Mouse (Mus musculus) adrenal gland, adult 18-20 months (tissue): ENCODE data around the gene Zic2. TPM values are rescaled to one million over a fixed set of nuclear protein-coding genes. Genes with fewer than 3 reads are reported as not detected.
"Not testable (repeated sequence)": the region's sequence is repeated elsewhere in the genome, so short reads cannot be mapped to it uniquely, and the experiment has no call there.

ENCODE experiments used
- DNase-seq, 2 experiments: peaks; one replicate each; pipeline ENCODE4 v3.0.0; 2021 to 2022; ENCODE audit warnings: low spot score in 2 of 2
- long read RNA-seq, 2 experiments: library from polyadenylated mRNA; stranded (forward); transcript quantifications; one replicate each; pipeline ENCODE4 v2.0.0; 2021
- total RNA-seq, 2 experiments: library from RNA; stranded (reverse); gene quantifications; 1 replicate in 1 of 2; 2 replicates in 1 of 2; pipeline ENCODE4 v1.2.3; 2021

The Zic2 gene
- not detected for total RNA-seq
- long read RNA-seq, experiment 1 = 0 reads
- long read RNA-seq, experiment 2 = 0 reads

DNA sequence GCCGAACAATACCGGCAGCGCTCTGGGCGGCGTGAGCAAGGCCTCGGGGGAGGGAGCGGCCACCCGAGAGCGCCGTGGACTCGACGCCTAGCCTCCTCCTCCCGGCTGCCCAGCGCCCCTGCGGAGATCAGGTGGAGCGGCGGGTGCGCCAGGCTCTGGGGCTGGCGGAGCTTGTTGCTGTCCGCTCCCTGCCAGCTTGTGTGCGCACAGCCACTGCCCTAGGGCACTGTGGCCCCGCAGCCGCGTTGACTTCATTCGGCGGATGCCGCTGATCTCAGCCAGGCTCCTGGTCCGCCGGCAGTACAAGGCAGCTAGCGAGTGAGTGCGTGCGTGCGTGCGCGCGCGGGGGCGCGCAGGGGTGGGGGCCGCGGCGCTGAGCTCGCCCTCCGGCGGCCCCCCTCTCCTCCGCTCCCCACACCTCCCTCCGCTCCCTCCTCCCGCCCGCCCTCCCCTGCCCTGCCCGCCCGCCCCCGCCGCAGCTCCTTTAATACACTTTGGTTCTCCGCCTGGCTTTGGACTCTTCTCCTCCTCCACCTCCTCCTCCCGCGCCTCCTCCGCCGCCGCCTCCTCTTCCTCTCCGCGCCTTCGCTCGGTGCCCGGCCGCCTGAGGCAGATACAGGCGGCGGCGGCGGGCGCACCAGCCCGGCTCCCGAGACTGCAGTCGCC lies at the start of gene Zic2:
Gene Zic2, plus strand, starts transcription at position 545 of the 666 bp plus-strand sequence.
- DNase-seq = peak in 1 of 2 experiments; percentile 29

- DNase-seq = no peak
These were observed 48.6 kb upstream of the Zic2 start for GRCm38 (mm10) chr14:122426529-122427203.

- no peak for DNase-seq
These were observed 48.1 kb upstream of the Zic2 start for GRCm38 (mm10) chr14:122427204-122427560.

DNA sequence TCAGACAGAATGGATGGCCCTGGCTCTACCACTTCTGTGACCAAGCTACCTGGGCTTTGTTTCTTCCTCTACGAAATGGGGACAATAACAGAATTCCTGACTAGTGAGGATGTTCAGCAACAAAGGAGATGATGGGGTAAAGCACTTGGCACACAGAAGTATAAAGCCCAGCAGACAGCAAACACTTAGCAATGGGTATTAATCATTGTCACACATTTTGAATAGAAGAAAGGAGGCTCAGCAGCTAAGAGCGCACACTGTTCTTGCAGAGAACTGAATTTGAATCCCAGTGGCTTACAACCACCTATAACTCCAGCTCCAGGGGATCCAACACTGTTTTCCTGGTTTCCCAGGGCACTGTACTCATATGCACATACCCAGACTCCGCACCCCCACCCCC lies 47.6 kb upstream of the Zic2 start:
- no peak for DNase-seq

- no peak for DNase-seq
These were observed 42.7 kb upstream of the Zic2 start for GRCm38 (mm10) chr14:122432558-122432957.

GRCm38 (mm10) chr14:122434039-122434438 lies 41.2 kb upstream of the Zic2 start:
- DNase-seq = no peak

DNA sequence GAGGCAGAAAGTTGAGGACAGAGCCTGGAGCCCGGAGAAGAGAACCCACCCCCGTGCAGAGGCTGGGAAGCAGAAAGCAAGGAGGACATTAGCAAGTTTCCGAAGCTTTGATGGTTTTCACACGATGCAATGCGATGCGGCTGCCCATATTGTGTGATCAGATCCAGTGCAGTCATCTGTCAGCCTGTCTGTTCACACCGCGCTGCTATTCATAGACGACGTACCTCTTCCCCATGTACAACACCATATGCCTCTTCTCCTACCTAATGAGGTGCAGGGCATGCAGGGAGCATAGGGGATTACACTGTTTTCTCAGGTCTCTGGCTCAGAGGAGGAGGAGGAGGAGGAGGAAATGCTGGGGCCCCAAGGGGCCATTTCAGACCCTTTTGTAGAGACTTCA lies 38.4 kb upstream of the Zic2 start:
- no peak for DNase-seq

DNA sequence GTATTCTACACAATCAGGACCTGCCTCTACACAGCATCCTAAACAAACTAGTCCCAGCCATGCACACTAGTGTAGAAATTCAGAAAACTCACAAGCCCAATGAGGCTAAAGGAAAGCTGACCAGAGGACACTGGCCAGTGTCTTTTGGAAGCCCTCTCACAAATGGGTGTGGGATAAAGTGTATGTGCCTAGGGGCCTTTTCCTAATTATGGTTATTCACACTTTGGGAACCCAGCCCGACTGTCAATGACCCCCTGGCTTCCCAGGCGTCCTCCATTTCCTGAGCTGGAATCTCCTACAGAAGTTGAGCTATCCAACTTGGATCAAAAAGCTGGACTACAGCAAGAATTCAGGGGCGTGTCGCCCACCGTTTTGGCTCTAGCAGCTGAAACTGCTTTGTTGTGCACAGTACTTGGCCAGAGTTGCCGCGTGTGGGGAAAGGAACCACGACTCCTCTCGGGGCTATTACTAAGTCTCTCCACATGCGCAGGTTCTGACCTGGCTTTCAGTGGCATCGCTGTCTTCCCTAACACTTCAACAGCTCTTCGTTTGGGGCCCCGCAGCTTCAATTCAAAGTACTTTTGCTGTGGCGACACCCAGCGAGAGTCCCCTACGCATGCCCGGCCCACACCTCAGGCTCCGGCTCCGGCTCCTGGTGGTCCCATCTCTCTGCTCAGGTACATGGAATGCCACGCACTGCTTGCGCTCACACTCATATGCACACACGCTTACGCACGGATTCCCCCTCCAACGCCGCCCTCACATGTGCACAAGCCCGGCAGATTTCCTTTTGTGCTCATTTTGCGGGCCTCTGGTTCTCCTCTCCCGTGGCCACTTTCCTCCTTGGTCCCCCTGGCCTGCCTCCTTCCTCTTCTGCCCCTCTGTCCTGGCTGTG lies 25.4 kb upstream of the Zic2 start:
- DNase-seq = no peak

DNA sequence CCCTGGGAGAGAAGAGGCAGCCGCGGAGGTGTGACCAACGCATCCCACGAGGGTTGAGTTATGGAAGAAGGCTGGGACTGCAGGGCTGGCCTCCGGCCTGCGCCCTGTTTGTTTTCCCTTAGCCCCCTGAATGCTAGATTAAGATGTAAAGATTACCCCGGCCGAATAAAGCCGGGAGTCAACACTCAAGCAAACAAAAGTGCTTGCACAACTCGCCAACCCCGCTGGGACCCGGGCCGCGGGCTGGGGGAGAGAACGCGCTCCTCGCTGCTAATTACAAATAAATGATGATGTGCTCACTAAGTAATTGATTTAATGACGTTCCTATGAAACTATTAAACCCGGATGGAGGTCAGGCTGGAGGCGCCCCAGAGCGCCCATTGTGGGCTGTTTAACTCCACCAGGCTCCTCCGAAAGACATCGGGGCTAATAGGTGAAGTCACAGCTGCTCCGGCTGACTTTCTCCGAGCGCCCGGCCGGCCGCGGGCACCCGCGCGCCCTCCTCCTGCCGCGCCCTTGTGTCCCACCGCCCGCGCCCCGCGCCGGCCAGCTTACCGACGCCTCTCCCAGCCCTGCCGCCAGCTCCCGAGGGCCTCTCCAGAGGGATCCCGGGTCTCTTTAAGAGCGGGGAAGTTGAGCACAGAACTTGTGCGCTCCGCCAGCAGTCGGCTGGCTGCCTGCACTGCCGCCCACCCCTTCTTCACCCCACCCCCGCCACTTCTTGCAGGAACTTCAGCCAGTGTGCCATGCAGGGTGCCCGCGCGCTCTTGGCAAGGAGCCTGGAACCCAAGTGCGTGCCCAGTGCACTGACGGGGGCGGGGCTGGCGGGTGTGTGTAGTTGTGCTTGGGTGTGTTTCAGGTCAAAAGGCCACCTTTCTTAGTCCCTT lies 24.5 kb upstream of the Zic2 start, which contains the start of gene Gm5089:
Gene Gm5089, minus strand, starts transcription at position 620 of the 887 bp plus-strand sequence.
- DNase-seq = no peak

GRCm38 (mm10) chr14:122451551-122452145 lies 23.6 kb upstream of the Zic2 start:
- no peak for DNase-seq

DNA sequence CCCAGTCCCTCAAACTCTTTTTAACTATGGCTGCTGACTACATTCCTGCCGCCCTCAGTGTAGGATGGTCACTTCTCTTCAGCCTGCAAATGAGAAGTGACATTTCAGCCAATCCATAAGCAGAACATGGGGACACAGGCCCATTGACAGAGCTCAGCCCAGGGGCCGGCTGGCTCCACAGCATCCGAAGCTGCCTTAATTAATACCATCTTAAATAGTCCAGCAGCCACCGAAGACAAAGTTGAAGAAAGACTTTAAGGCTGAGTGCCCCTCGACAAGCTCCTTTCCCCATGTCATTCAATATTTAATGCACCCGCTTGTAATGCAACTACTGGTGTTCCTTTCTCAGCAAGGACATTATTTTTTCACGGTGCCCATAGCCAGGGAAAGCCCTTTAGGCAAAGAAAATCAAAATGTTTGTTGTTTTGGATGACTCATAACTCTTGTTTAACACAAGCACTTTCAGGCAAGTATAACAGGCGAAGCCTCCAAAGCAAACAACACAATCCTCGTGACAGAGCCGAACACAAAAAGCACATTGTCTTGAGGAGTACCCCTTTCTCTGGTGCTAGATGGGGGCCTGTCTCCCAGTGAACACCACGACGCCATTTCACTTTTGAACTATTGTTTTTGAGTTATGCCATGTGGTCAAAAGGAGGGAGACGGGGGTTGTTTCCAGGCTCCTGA lies 22.4 kb upstream of the Zic2 start:
- DNase-seq = no peak

- DNase-seq = no peak
These were observed 21.7 kb upstream of the Zic2 start for GRCm38 (mm10) chr14:122453388-122453995.

DNA sequence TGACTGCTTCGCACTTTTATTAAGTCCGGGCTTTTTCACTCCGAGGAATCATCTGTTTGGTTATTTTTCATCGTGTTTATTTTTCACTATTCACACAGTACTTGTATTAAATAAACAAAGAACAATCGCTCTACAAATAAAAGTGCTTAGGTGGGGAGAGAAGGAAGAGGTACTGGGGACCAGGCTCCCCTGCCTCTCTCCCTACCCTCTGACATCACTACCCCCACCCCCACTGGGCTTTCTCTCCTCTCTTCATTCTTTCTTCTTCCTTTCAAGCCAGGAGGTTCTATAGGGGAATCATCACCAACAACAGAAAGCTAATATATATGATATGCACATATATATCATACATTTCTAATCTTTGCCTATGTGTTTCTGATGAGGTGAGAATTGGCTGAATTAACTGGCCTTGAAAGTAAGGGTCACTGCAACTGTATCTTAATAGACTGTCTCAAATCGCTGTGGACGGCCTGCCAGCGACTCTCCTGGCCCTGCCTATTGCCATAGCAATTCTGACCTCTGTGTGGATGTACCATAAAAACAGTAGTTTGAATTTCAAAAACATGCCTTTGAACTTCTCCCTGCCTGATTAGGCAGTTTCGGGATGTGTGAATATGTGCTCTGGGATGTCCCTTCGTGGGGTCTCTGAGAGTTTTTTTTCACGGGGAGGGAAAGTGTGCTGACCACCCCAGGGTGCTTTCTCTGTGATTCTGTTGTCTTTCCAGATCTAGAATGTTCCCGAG lies 21.1 kb upstream of the Zic2 start:
- no peak for DNase-seq

DNA sequence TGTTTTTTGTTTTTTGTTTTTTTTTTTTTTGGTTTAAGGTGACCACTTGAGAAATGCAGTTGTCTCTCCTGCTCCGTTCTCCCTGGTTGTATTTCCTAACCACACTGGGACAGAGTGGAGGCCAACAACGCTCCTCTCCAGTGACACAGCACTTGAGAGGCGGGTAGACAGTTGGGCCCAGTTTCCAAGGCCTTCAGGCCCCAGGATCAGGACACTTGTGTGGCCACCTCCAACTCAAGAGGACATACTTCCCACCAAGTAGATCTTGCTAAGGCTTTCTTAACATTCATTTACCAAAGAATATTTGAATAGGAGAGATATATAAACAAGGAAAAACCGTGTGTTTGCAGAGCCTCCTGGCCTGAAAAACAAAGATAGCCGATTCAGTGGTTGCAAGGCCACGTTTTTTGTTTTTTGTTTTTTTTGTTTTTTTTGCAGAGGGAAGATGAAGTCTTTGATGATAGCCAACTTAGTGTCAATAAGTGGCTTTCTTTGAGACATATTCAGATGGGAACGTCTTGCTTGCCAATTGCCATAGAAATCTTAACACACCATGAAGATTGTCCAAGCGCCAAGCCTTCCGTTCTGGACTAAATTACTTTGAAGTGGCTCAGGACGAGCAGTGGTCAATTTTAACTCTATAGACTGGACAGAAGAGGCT lies 20.2 kb upstream of the Zic2 start:
- DNase-seq = no peak

GRCm38 (mm10) chr14:122455562-122455958 lies 19.7 kb upstream of the Zic2 start:
- no peak for DNase-seq

GRCm38 (mm10) chr14:122459332-122459731 lies 15.9 kb upstream of the Zic2 start:
- not testable (repeated sequence) for DNase-seq

- no peak for DNase-seq
These were observed 15.5 kb upstream of the Zic2 start for GRCm38 (mm10) chr14:122459776-122460175.

DNA sequence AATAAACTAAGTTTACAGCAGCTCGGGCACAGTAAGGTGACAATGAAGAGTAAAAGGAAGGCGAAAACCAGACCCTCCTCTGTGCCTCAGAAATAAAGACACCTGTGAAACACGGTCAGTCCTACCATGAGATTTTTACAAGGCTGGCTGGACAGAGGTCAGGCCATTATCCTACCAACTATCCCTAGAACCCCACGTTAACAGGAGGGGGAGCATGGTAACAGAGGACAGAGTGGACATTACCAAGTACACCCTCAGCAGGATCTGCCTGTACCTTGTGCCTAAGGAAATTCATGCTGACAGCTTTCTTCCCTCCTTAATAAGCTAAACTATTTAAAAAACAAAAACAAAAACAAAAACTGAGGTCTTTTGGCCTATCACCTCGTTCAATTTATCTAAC lies 15.0 kb upstream of the Zic2 start:
- no peak for DNase-seq
